Mouse (Mus musculus) subcutaneous adipose tissue, adult 2 months (tissue): ENCODE results near the gene Dlgap3. TPM values are rescaled to one million over a fixed set of nuclear protein-coding genes. Genes with fewer than 3 reads are reported as not detected.

Source experiments
- polyA plus RNA-seq: library from polyadenylated mRNA; depleted of rRNA; stranded (reverse); fragments of >200 nt; gene quantifications from 2 replicates; pipeline ENCODE4 v1.2.3, GENCODE M21; 2012; ENCODE audit warnings: low replicate concordance; rRNA removed

Dlgap3 gene
- polyA plus RNA-seq, result 0.11 and 0.35 TPM in 2 replicates

GRCm38 (mm10) chr4:127168914-127169345 is at the start of gene Dlgap3:
TSS of gene Dlgap3 (plus strand) at chr4:127169204.

GRCm38 (mm10) chr4:127123391-127123790 is 45.6 kb upstream of the Dlgap3 start, which contains the start of gene Tmem35b:
TSS of gene Tmem35b (plus strand) at chr4:127123691.

GRCm38 (mm10) chr4:127243552-127243951 is 74.5 kb downstream of the Dlgap3 start, which contains the start of gene Smim12:
TSS of gene Smim12 (plus strand) at chr4:127243784.

Other genes starting within 250 kb of the Dlgap3 start
- 5.5 and 11.6 TPM in 2 replicates for gene Zmym4, start 201.1 kb upstream of the Dlgap3 start, polyA plus RNA-seq
- 20.3 and 42.7 TPM in 2 replicates for gene Sfpq, start 147.9 kb upstream of the Dlgap3 start, polyA plus RNA-seq
- 1.6 and 2.7 TPM in 2 replicates for gene Zmym1, start 108.1 kb upstream of the Dlgap3 start, polyA plus RNA-seq
- 8.0 and 10.2 TPM in 2 replicates for gene Zmym6, start 91.8 kb upstream of the Dlgap3 start, polyA plus RNA-seq
- 17.8 and 22.6 TPM in 2 replicates for gene Tmem35b, start 45.5 kb upstream of the Dlgap3 start, polyA plus RNA-seq
- gene Smim12, start 74.6 kb downstream of the Dlgap3 start, polyA plus RNA-seq, result 33.6 and 33.7 TPM in 2 replicates
- 51.2 and 54.4 TPM in 2 replicates for gene Gja4, start 144.8 kb downstream of the Dlgap3 start, polyA plus RNA-seq
- gene Gjb3, start 161.6 kb downstream of the Dlgap3 start, polyA plus RNA-seq, result 0.40 and 6.2 TPM in 2 replicates
- gene Gjb4, start 184.9 kb downstream of the Dlgap3 start, polyA plus RNA-seq, result 0.17 and 2.0 TPM in 2 replicates
- gene Gjb5, start 189.0 kb downstream of the Dlgap3 start, polyA plus RNA-seq, result 1.9 and 4.9 TPM in 2 replicates